Mouse (Mus musculus) liver, adult 2 months (tissue): ENCODE results near the gene Ldb2.

Experiments used
- CTCF ChIP-seq: fragments of 200-500 bp; IDR thresholded peaks from 2 replicates; pipeline ENCODE4 v1.5.1; 2011; ENCODE audit warnings: low read depth, low read length, control low read depth
- POLR2A ChIP-seq: fragments of 200-500 bp; IDR thresholded peaks from 2 replicates; pipeline ENCODE4 v1.6.1; 2011; ENCODE audit warnings: low read length, control low read depth; ENCODE audit not compliant: insufficient read depth; ENCODE audit errors: extremely low read depth

DNA sequence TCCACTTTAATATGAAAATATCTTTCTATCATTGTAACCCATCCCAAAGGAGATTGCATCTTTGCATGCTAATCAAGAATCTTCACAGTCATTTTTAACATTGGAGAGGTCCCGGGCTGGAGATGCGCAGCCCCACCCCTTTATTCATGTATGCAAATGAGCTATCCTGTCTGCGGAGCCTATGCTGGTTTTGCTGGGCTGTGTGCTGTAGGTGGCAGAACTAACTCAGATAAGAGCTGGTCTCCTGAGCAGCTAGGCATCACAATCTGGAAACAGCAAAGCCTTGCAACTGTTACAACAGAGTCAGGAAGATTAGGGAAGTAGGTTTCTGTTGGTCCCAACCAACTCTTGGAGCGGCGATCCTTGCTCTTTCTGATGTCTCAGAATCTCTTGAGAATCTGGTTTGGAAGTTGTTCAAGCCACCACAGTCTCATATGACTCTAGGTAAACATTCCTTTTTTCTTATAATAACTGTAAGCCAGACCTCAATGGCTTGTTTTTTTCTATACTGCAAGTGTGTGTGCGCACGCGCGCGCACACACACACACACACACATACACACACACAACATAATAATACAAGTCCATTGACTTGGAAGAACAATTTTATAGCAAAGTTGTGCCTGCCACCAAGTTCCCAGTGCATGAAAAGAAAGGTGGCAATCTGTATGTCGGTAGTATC is 315.9 kb downstream of the Ldb2 start:
- TF ChIP-seq CTCF (no peak), POLR2A (no peak)
